Mouse (Mus musculus) heart, embryonic 14.5 days (tissue): ENCODE measurements around the gene Sertad2. TPM values are rescaled to one million over a fixed set of nuclear protein-coding genes. Genes with fewer than 3 reads are reported as not detected.
A peak's percentile ranks its signal among the peaks of the same experiment; 100 is the strongest.

Experiments used
- ATAC-seq: fragments of 200-750 bp; cut with Nextera tagmentation; 2 replicates; pipeline ENCODE4 v1.8.0; 2017; ENCODE audit warnings: low read depth, moderate TSS enrichment; ENCODE audit not compliant: insufficient number of reproducible peaks, insufficient read depth, low FRiP score
- H3K27ac ChIP-seq, 2 experiments: fragments of 200-500 bp in 1 of 2; fragments of 300-500 bp in 1 of 2; sonication (generic) in 1 of 2; replicated peaks in 1 of 2; 2 replicates each; pipeline ENCODE4 v1.5.1; 2012 to 2014; ENCODE audit warnings: low read depth in 2 of 2, low read length in 2 of 2, control low read depth in 1 of 2, mild to moderate bottlenecking in 1 of 2, mixed read lengths in 1 of 2; ENCODE audit not compliant: control insufficient read depth in 1 of 2, insufficient read depth in 1 of 2
- H3K27me3 ChIP-seq: fragments of 300-500 bp; sonication (generic); 2 replicates; pipeline ENCODE4 v1.6.1; 2014; ENCODE audit warnings: mild to moderate bottlenecking, low read length, control low read depth; ENCODE audit not compliant: control insufficient read depth, insufficient read depth
- H3K36me3 ChIP-seq: fragments of 300-500 bp; sonication (generic); 2 replicates; pipeline ENCODE4 v1.6.1; 2014; ENCODE audit warnings: mild to moderate bottlenecking, control low read depth, low read length, mixed read lengths; ENCODE audit not compliant: control insufficient read depth, insufficient read depth
- H3K4me1 ChIP-seq, 2 experiments: fragments of 200-500 bp in 1 of 2; fragments of 300-500 bp in 1 of 2; sonication (generic) in 1 of 2; 2 replicates each; pipeline ENCODE4 v1.6.1; 2012 to 2014; ENCODE audit warnings: low read length in 2 of 2, control low read depth in 1 of 2, mixed read lengths in 1 of 2; ENCODE audit not compliant: control insufficient read depth in 2 of 2, insufficient read depth in 2 of 2
- H3K4me2 ChIP-seq: fragments of 300-500 bp; sonication (generic); 2 replicates; pipeline ENCODE4 v1.6.1; 2014; ENCODE audit warnings: mild to moderate bottlenecking, low read length
- H3K4me3 ChIP-seq, 2 experiments: fragments of 200-500 bp in 1 of 2; fragments of 300-500 bp in 1 of 2; sonication (generic) in 1 of 2; 2 replicates each; pipeline ENCODE4 v1.5.1; 2012 to 2014; ENCODE audit warnings: low read length in 2 of 2, mild to moderate bottlenecking in 2 of 2, control low read depth in 1 of 2, low read depth in 1 of 2, moderate library complexity in 1 of 2; ENCODE audit not compliant: control insufficient read depth in 1 of 2, insufficient read depth in 1 of 2
- H3K9ac ChIP-seq: fragments of 300-500 bp; sonication (generic); 2 replicates; pipeline ENCODE4 v1.6.1; 2014; ENCODE audit warnings: mild to moderate bottlenecking, low read length
- H3K9me3 ChIP-seq: fragments of 300-500 bp; sonication (generic); 2 replicates; pipeline ENCODE4 v1.6.1; 2016; ENCODE audit warnings: low read length, control low read depth; ENCODE audit not compliant: control insufficient read depth
- WGBS: fragments of 180-500 bp; shearing (Covaris S2); extraction: QIAGEN DNeasy Blood & Tissue Kit; methylation state at CpG from one replicate; pipeline ENCODE4 v1.1.7; 2014; 5-methylcytosine and 5-hydroxymethylcytosine counted together
- polyA plus RNA-seq: library from polyadenylated mRNA; unstranded; fragments of >200 nt; fragmentation: Nextera tagmentation; extraction: Ambion mirVana; gene quantifications from 2 replicates; pipeline ENCODE4 v1.2.1, GENCODE M21; 2014

Sertad2 gene
- polyA plus RNA-seq, 1 experiment from 2014 or later: 33.5 TPM

DNA sequence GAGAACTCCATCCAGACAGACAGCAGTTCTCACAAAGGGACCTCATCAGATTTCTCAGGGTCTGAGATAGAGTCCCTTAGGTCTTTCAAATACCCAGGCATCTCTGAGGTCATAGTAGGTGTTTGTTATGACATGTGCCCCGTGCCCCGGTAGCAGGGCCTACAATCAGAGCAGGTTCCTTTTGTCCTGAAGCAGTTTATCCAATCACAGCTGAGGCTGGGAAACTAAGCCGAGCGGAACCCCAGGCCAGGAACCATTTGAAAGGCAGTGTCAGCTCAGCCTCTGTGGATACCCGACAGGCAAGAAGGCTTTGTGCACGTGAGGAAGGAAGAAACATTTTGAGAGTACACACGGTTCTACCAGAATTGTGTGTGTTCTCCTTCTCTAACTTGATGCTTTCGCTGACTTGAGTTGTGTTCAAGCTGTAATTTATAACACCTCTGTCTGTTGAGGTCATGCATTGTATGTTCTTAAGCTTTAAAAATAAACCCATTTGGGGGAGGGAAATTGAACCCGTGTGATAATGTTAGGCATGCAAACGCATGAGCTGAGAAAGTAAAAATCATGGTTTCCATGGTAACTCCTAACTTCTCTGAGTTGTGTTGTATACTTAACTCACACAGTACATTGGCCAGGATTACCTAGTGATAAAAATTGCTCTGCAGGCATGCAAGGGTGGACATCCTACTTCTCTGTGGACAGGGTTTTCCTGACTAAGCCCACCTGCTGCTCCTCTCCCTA is 104.1 kb downstream of the Sertad2 start:
- Histone ChIP-seq H3K36me3 (peaks cover 28% of the 10 kb centered on the region), H3K4me1 (peaks cover 22 to 46% of the 10 kb centered on the region in 2 experiments), H3K9ac (no peak overlapping the region), H3K9me3 (no peaks in the 10 kb centered on the region), H3K27me3 (no peaks in the 10 kb centered on the region), H3K4me2 (no peak overlapping the region), H3K4me3 (no peak overlapping the region), H3K27ac (no peak overlapping the region)
- WGBS: 50% methylated on average over 10 of the region's 10 CpGs
- ATAC-seq: no peak

DNA sequence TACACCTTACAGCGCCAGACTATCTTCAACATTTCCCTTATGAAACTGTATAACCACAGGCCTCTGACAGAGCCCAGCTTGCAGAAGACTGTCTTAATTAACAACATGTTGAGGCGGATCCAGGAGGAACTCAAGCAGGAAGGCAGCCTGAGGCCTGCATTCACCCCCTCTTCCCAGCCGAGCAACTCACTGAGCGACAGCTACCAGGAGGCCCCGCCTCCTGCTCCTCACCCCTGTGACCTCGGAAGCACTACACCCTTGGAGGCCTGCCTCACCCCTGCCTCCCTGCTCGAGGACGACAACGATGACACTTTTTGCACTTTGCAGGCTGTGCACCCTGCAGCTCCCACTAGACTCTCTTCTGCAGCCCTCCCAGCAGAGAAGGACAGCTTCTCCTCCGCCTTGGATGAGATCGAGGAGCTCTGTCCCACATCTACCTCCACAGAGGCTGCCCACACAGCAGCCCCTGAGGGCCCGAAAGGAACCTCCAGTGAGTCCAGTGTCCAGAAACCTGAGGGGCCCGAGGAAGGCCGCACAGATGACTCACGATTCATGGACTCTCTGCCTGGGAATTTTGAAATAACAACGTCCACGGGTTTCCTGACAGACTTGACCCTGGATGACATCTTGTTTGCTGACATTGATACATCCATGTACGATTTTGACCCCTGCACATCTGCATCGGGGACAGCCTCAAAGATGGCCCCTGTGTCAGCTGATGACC is 105.0 kb downstream of the Sertad2 start:
- H3K4me2 ChIP-seq: no peak overlapping the region
- WGBS: 66% methylated on average over 19 of the region's 19 CpGs
- no peaks in the 10 kb centered on the region for H3K27me3 ChIP-seq
- H3K4me3 ChIP-seq: no peak overlapping the region
- H3K27ac ChIP-seq: peak overlapping the region in 1 of 2 experiments; percentile 21; a peak in 1 of 4 replicates
- H3K9me3 ChIP-seq: no peaks in the 10 kb centered on the region
- peaks cover 20 to 46% of the 10 kb centered on the region in 2 experiments for H3K4me1 ChIP-seq
- H3K36me3 ChIP-seq: peaks cover 28% of the 10 kb centered on the region
- no peak for ATAC-seq
- H3K9ac ChIP-seq: peak overlapping the region; percentile 11; the same call in 1 of the 2 replicates

DNA sequence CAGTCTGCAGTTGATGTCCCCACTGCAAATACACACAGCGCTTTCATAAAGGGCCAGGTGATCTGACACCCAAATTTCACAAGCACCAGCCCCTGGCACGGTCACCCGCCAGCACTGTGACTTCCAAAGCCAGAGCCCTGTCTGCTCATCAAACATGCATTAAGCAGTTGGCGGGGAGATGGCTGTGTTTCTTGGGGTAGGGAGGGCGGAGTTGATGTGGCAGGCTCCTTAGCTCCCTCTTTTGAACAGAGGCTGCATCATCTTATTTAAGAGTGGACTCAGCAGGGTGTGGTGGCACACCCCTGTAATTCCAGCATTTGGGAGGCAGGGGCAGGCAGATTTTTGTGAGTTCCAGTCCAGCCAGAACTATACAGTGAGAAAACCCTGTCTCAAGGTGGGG is 106.4 kb downstream of the Sertad2 start:
- Histone ChIP-seq H3K4me3 (no peak overlapping the region), H3K4me1 (peaks cover 22 to 32% of the 10 kb centered on the region in 2 experiments), H3K27ac (no peak overlapping the region), H3K9me3 (no peaks in the 10 kb centered on the region), H3K9ac (no peak overlapping the region), H3K36me3 (peaks cover 31% of the 10 kb centered on the region), H3K4me2 (no peak overlapping the region), H3K27me3 (no peaks in the 10 kb centered on the region)
- WGBS: 83% methylated on average over 5 of the region's 5 CpGs
- ATAC-seq: no peak

DNA sequence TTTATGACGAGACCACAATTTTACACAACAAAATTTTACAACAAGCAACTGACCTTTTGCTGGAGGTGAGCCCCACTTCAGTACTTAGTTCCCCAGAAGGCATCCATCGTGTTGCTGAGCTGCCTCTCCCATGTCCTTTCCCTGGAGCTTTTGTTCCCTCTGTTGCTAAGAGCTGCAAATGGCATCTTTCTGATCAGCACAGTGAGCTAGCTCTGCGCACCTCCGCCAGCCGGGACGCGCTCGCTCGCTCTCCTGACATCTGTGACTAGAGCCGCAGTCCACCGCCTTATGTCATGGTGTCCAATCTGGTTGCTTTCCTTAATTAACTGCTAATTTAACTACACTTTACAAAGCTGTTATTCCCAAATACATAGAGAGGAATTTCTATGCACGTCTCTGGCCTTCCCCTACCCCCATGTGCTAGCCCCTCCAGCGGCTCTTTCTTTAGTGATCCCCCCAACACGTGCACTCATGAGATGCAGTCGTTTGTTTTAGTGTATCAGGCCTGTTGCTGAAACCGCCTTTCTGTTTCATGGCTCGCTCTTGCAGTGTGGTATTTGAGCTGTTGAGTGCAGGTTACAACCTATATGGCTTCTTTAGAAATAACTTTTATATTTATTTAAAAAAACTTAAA is 107.1 kb downstream of the Sertad2 start:
- H3K4me3 ChIP-seq: no peak overlapping the region
- no peaks in the 10 kb centered on the region for H3K9me3 ChIP-seq
- no peak for ATAC-seq
- peaks cover 20 to 26% of the 10 kb centered on the region in 2 experiments for H3K4me1 ChIP-seq
- H3K27me3 ChIP-seq: no peaks in the 10 kb centered on the region
- WGBS: 90% methylated on average over 17 of the region's 17 CpGs
- H3K36me3 ChIP-seq: peaks cover 33% of the 10 kb centered on the region
- no peak overlapping the region for H3K9ac ChIP-seq
- no peak overlapping the region for H3K27ac ChIP-seq
- no peak overlapping the region for H3K4me2 ChIP-seq

DNA sequence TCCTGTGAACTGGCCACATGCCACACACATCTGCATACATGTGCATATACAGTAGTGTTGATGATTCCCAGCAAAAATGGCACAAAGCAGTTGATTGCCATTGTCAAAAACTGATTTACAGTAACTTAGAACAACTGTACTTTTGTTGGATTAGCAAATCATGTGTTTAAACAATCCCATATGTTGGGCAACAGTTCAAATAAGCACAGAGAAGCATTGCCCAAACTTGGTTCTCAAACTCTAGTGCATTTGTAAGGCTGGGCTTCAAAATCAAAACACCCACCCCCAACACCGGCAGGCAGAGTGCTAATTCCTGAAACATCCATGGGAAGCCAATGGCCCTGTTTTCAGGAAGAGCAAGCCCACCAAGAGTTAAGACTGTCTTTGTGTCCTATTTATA is 108.1 kb downstream of the Sertad2 start:
- no peak overlapping the region for H3K9ac ChIP-seq
- no peaks in the 10 kb centered on the region for H3K27me3 ChIP-seq
- peaks cover 28 to 29% of the 10 kb centered on the region in 2 experiments for H3K4me1 ChIP-seq
- WGBS: 41% methylated on average over 1 of the region's 1 CpGs
- no peaks in the 10 kb centered on the region for H3K9me3 ChIP-seq
- no peak overlapping the region for H3K27ac ChIP-seq
- no peak overlapping the region for H3K4me2 ChIP-seq
- no peak overlapping the region for H3K4me3 ChIP-seq
- no peak for ATAC-seq
- H3K36me3 ChIP-seq: peaks cover 33% of the 10 kb centered on the region

DNA sequence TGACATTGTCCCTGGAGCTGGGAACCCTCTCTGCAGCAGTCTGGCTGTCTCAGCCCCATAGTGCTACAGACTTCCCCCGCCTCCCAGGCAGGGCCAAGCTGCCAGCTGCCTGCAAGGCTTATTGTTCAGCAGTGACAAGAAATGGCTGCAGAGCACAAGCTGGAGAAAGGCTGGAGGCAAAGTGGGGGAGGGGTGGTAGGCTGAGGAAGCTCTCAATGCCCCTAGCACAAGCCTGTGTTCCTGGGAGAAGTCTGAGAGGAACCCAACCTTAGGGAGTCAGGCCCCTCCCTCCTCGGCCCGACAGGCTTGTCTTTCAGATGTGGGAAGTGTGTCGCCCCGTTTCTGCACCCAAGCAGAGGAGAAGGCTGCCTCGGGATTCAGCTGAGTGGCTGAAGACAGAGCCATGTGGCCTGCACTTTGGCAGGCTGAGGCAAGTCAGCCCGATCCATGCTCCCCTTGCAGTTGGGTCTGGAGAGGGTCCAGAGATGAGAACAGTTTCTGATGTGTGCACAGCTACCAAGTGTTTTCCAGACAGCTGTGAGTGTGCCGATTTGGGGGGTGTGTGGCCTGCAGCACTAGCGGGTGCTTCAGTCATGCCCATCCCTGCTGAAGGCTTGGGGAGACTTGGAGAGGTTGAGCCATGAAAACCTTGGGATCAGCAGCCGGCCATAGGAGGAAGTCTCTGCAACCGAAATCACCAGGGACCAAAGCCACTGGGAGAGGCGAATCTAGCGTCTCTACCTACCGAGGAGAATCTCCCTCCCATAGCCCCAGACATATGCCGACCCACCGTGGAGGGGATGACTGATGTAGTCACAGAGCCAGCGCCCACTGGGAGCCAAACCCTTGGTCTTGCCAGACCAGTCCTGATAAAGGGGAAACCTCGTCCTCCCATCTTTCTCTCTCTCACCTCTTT is 113.0 kb downstream of the Sertad2 start:
- Histone ChIP-seq H3K9ac (peak overlapping the region; percentile 63), H3K27ac (peak overlapping the region; percentile 46 to 67), H3K9me3 (no peaks in the 10 kb centered on the region), H3K4me3 (peak overlapping the region; percentile 10 to 31), H3K4me2 (peak overlapping the region; percentile 62), H3K27me3 (no peaks in the 10 kb centered on the region), H3K36me3 (0 out of 2 replicates have a peak, but pooled peaks cover 7% of the 10 kb centered on the region), H3K4me1 (peaks cover 25 to 28% of the 10 kb centered on the region in 2 experiments)
- WGBS: 10% methylated on average over 18 of the region's 18 CpGs
- peak; percentile 59; the same call in 1 of the 2 replicates for ATAC-seq

DNA sequence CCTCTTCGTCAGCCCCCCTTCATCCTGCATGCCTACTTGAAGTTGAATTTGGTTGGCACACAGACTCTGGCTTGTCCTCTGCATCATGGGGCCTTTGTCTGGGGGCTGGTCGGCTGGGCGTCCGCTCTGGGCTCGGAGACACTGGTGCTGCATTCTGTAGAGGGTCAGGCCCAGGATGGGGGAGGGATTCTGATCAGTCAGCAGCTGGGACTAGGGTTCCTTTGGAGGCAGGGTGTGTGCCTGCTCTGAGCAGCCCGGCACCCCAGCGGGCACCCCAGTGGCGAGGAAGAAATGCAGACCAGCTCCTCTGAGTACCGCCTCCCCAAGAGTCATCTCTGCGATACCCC is 113.6 kb downstream of the Sertad2 start:
- Histone ChIP-seq H3K4me2 (peak overlapping the region; percentile 62), H3K9me3 (no peaks in the 10 kb centered on the region), H3K27me3 (no peaks in the 10 kb centered on the region), H3K4me3 (peak overlapping the region; percentile 10 to 31), H3K9ac (peak overlapping the region; percentile 63), H3K36me3 (0 out of 2 replicates have a peak, but pooled peaks cover 7% of the 10 kb centered on the region), H3K4me1 (peaks cover 25 to 28% of the 10 kb centered on the region in 2 experiments), H3K27ac (peak overlapping the region; percentile 46 to 67)
- ATAC-seq: no peak
- 15% methylated on average over 10 of the region's 10 CpGs for WGBS
